Mouse (Mus musculus): Measurements from ENCODE around the gene Alox8. TPM values are rescaled to one million over a fixed set of nuclear protein-coding genes. Genes with fewer than 3 reads are reported as not detected.

The Alox8 gene
- polyA plus RNA-seq, 1 experiment = 0.43 TPM

DNA sequence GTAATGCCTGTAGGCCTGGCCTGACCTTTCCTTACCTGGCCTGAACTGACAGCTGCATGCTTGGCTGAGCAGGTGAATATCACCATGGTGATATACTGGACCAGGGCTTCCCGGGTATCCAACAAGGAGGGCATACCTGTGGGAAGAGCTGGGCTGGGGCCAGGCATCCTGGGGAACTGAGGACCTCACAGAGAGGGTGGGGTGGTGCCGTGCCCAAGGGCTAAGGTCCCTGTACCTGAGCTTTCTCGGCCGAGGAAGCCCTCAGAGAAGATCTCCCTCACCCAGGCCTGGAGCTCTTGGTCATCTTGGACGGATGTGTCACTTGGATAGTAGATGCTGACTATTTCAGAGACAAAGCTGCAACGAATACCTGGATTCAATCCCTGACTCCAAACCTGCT, 11.7 kb downstream of the Alox8 start:
- Histone ChIP-seq H3K4me1 (replicated peaks; ENCODE audit: control insufficient read depth, insufficient read depth, low read length) (no peaks in the 10 kb centered on the region), H3K27me3 (ENCODE audit: control insufficient read depth, insufficient read depth, low read length) (no peaks in the 10 kb centered on the region; the same call in 1 of the 2 replicates), H3K4me3 (ENCODE audit: control insufficient read depth, insufficient read depth, low read length) (no peak overlapping the region), H3K36me3 (ENCODE audit: control insufficient read depth, insufficient read depth, low read length) (no peaks in the 10 kb centered on the region), H3K27ac (ENCODE audit: control insufficient read depth, insufficient read depth, low read length) (no peak overlapping the region)
- no peak for DNase-seq
- 89% methylated on average over 6 of the region's 6 CpGs for WGBS
- TF ChIP-seq POLR2A (IDR thresholded peaks at IDR 0.05; ENCODE audit: control insufficient read depth, extremely low read depth, insufficient read depth, low read length, poor library complexity) (no peak), CTCF (IDR thresholded peaks at IDR 0.05; ENCODE audit: borderline replicate concordance, control insufficient read depth, extremely low read depth, insufficient read depth, low read length, poor library complexity) (no peak)

DNA sequence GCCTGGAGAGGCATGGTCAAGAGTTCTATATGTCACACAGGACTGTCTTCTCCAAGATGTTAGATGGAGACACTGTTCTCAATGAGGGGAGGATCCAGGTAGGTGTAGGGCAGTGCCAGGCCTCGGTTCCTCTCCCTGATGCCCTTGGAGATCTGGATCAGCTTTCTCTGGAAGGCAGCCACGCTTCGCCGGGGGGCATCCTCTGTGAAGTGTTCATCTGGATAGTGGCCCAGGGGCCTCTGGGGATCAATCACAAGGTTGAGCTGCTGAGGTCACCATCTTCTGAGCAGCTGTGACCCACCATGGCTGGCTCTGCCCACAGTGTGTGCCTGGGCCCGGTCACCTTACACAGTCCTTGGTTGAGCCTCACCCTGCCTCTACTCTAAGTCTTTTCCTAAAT, 12.6 kb downstream of the Alox8 start:
- Histone ChIP-seq H3K27ac (ENCODE audit: control insufficient read depth, insufficient read depth, low read length) (no peak overlapping the region), H3K4me3 (ENCODE audit: control insufficient read depth, insufficient read depth, low read length) (no peak overlapping the region), H3K36me3 (ENCODE audit: control insufficient read depth, insufficient read depth, low read length) (no peaks in the 10 kb centered on the region), H3K4me1 (replicated peaks; ENCODE audit: control insufficient read depth, insufficient read depth, low read length) (no peaks in the 10 kb centered on the region), H3K27me3 (ENCODE audit: control insufficient read depth, insufficient read depth, low read length) (no peaks in the 10 kb centered on the region; the same call in 1 of the 2 replicates)
- no peak for DNase-seq
- TF ChIP-seq CTCF (IDR thresholded peaks at IDR 0.05; ENCODE audit: borderline replicate concordance, control insufficient read depth, extremely low read depth, insufficient read depth, low read length, poor library complexity) (no peak), POLR2A (IDR thresholded peaks at IDR 0.05; ENCODE audit: control insufficient read depth, extremely low read depth, insufficient read depth, low read length, poor library complexity) (no peak)
- WGBS = 93% methylated on average over 5 of the region's 5 CpGs

DNA sequence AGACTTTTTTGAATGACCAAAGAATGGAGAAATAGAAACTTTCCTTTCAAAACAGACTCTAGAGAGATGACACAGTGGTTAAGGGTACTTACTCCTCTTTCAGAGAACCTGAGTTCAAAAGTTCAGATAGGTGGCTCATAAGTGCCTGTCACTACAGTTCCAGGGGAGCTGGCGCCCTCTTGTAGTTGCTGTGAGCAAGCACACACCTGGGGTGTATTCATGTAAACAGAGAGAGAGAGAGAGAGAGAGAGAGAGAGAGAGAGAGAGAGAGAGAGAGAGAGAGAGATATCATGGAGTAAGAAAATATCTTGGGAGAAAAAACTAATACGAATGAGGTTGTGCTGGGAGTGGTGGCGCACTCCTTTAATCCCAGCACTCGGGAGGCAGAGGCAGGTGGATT, 17.5 kb downstream of the Alox8 start:
- TF ChIP-seq CTCF (IDR thresholded peaks at IDR 0.05; ENCODE audit: borderline replicate concordance, control insufficient read depth, extremely low read depth, insufficient read depth, low read length, poor library complexity) = no peak
- no peak for TF ChIP-seq POLR2A (IDR thresholded peaks at IDR 0.05; ENCODE audit: control insufficient read depth, extremely low read depth, insufficient read depth, low read length, poor library complexity)
- H3K36me3 ChIP-seq (ENCODE audit: control insufficient read depth, insufficient read depth, low read length) = no peaks in the 10 kb centered on the region
- H3K4me3 ChIP-seq (ENCODE audit: control insufficient read depth, insufficient read depth, low read length) = no peak overlapping the region
- 89% methylated on average over 4 of the region's 4 CpGs for WGBS
- DNase-seq = no peak
- no peak overlapping the region for H3K27ac ChIP-seq (ENCODE audit: control insufficient read depth, insufficient read depth, low read length)
- H3K27me3 ChIP-seq (ENCODE audit: control insufficient read depth, insufficient read depth, low read length) = no peaks in the 10 kb centered on the region; the same call in 1 of the 2 replicates
- no peaks in the 10 kb centered on the region for H3K4me1 ChIP-seq (replicated peaks; ENCODE audit: control insufficient read depth, insufficient read depth, low read length)

DNA sequence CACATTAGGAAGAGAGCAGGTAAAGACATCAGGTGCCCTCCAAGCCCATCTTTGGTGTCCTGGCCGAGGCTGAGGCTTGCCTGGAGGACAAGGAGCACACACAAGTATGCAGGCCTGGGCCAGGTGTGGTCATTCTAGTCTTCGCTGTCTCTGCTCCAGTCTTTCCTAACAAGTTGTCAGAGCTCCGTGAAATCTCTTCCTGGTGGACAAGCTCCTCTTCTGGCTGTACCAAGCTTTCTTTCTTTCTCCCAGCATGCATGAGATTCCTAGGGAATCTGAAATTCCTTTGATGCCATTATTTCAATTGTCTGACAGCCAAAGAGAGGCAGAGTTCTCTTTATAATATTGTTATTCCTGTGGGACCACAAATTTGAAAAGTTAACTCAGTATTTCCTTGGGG, 18.1 kb downstream of the Alox8 start:
- DNase-seq = no peak
- TF ChIP-seq POLR2A (IDR thresholded peaks at IDR 0.05; ENCODE audit: control insufficient read depth, extremely low read depth, insufficient read depth, low read length, poor library complexity) = no peak
- TF ChIP-seq CTCF (IDR thresholded peaks at IDR 0.05; ENCODE audit: borderline replicate concordance, control insufficient read depth, extremely low read depth, insufficient read depth, low read length, poor library complexity) = no peak
- Histone ChIP-seq H3K27ac (ENCODE audit: control insufficient read depth, insufficient read depth, low read length) (no peak overlapping the region), H3K27me3 (ENCODE audit: control insufficient read depth, insufficient read depth, low read length) (no peaks in the 10 kb centered on the region; the same call in 1 of the 2 replicates), H3K4me3 (ENCODE audit: control insufficient read depth, insufficient read depth, low read length) (no peak overlapping the region), H3K4me1 (replicated peaks; ENCODE audit: control insufficient read depth, insufficient read depth, low read length) (no peaks in the 10 kb centered on the region), H3K36me3 (ENCODE audit: control insufficient read depth, insufficient read depth, low read length) (no peaks in the 10 kb centered on the region)
- WGBS = 89% methylated on average over 3 of the region's 3 CpGs

DNA sequence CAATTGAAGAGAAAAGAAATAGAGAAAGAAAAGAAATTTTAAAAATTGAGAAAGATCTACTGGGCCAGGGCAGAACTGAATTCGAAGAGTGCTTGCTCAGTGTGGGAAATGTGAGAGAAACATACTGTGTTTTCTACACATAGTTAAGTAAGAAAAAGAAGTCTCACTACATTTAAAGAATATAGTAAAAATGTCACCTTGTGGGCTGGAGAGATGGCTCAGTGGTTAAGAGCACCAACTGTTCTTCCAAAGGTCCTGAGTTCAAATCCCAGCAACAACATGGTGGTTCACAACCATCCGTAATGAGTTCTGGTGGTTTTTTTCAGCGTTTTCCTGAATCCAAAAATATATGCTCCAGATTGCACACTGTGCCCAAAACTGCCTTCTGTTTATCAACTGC, 19.1 kb downstream of the Alox8 start:
- TF ChIP-seq POLR2A (IDR thresholded peaks at IDR 0.05; ENCODE audit: control insufficient read depth, extremely low read depth, insufficient read depth, low read length, poor library complexity) (no peak), CTCF (IDR thresholded peaks at IDR 0.05; ENCODE audit: borderline replicate concordance, control insufficient read depth, extremely low read depth, insufficient read depth, low read length, poor library complexity) (no peak)
- no peaks in the 10 kb centered on the region; the same call in 1 of the 2 replicates for H3K27me3 ChIP-seq (ENCODE audit: control insufficient read depth, insufficient read depth, low read length)
- WGBS = 83% methylated on average over 3 of the region's 3 CpGs
- H3K27ac ChIP-seq (ENCODE audit: control insufficient read depth, insufficient read depth, low read length) = no peak overlapping the region
- no peaks in the 10 kb centered on the region for H3K36me3 ChIP-seq (ENCODE audit: control insufficient read depth, insufficient read depth, low read length)
- H3K4me3 ChIP-seq (ENCODE audit: control insufficient read depth, insufficient read depth, low read length) = no peak overlapping the region
- no peaks in the 10 kb centered on the region for H3K4me1 ChIP-seq (replicated peaks; ENCODE audit: control insufficient read depth, insufficient read depth, low read length)
- no peak for DNase-seq

DNA sequence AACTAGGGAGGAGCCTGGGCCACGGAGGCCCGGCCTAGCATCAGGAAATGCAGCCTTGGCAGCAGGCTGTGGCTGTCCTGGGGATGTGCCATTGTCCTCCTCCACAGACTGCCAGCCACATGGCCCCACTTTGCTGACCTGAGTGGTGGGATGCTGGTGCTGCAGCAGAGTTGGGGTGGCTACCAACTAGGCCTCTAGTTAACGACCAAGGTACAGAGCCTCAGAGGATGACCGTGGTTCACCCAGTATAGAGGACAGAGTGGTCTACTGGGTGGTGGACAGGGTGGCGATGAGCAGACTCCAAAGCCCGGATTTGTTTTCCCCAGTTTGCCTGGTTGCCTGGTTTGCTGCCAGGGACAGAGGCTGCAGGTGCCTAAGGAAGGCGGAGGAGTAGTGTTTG, 22.9 kb downstream of the Alox8 start:
- no peak overlapping the region for H3K4me3 ChIP-seq (ENCODE audit: control insufficient read depth, insufficient read depth, low read length)
- H3K36me3 ChIP-seq (ENCODE audit: control insufficient read depth, insufficient read depth, low read length) = no peaks in the 10 kb centered on the region
- no peak for TF ChIP-seq CTCF (IDR thresholded peaks at IDR 0.05; ENCODE audit: borderline replicate concordance, control insufficient read depth, extremely low read depth, insufficient read depth, low read length, poor library complexity)
- no peak for TF ChIP-seq POLR2A (IDR thresholded peaks at IDR 0.05; ENCODE audit: control insufficient read depth, extremely low read depth, insufficient read depth, low read length, poor library complexity)
- WGBS = 95% methylated on average over 7 of the region's 7 CpGs
- DNase-seq = no peak
- no peaks in the 10 kb centered on the region for H3K4me1 ChIP-seq (replicated peaks; ENCODE audit: control insufficient read depth, insufficient read depth, low read length)
- H3K27me3 ChIP-seq (ENCODE audit: control insufficient read depth, insufficient read depth, low read length) = no peaks in the 10 kb centered on the region
- no peak overlapping the region for H3K27ac ChIP-seq (ENCODE audit: control insufficient read depth, insufficient read depth, low read length)

DNA sequence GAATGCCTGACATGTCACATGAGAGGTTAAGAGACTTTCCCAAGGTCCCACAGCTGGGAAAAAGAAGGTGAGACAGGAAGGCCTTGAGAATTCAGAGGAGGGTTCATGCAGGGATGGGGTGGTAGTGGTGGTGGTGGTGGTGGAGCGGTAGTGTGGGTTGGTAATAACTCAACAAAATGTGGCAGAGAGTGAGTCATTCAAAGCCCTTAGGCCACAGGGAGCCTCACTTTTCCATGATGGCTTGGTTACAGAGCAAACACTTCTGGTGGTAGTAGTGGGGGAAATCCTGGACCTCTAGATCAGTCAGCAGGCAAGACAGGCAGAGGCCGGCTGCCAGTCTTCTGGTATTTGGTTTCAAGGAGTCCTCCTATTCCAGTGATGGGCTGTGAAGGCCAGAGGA, 25.0 kb downstream of the Alox8 start:
- WGBS = 96% methylated on average over 2 of the region's 2 CpGs
- Histone ChIP-seq H3K4me1 (replicated peaks; ENCODE audit: control insufficient read depth, insufficient read depth, low read length) (no peaks in the 10 kb centered on the region), H3K36me3 (ENCODE audit: control insufficient read depth, insufficient read depth, low read length) (no peaks in the 10 kb centered on the region), H3K27ac (ENCODE audit: control insufficient read depth, insufficient read depth, low read length) (no peak overlapping the region), H3K27me3 (ENCODE audit: control insufficient read depth, insufficient read depth, low read length) (no peaks in the 10 kb centered on the region), H3K4me3 (ENCODE audit: control insufficient read depth, insufficient read depth, low read length) (no peak overlapping the region)
- no peak for DNase-seq
- no peak for TF ChIP-seq CTCF (IDR thresholded peaks at IDR 0.05; ENCODE audit: borderline replicate concordance, control insufficient read depth, extremely low read depth, insufficient read depth, low read length, poor library complexity)
- no peak for TF ChIP-seq POLR2A (IDR thresholded peaks at IDR 0.05; ENCODE audit: control insufficient read depth, extremely low read depth, insufficient read depth, low read length, poor library complexity)

All from thymus, adult 2 months (tissue).